Mouse (Mus musculus) forebrain, embryonic 11.5 days (tissue): ENCODE results near the gene Klhl9. TPM values are rescaled to one million over a fixed set of nuclear protein-coding genes. Genes with fewer than 3 reads are reported as not detected.

Experiments used
- ATAC-seq: fragments of 200-750 bp; cut with Nextera tagmentation; replicated peaks from 2 replicates; pipeline ENCODE4 v1.8.0; 2017; ENCODE audit warnings: moderate TSS enrichment; ENCODE audit not compliant: low FRiP score
- DNase-seq: peaks from one replicate; pipeline ENCODE4 v3.0.0-alpha.2; 2017; ENCODE audit warnings: low spot score
- H3K27ac ChIP-seq: fragments of 300-500 bp; sonication (generic); 2 replicates; pipeline ENCODE4 v1.5.1; 2014; ENCODE audit warnings: low read depth, low read length
- H3K27me3 ChIP-seq: fragments of 300-500 bp; sonication (generic); 2 replicates; pipeline ENCODE4 v1.6.1; 2014; ENCODE audit warnings: mild to moderate bottlenecking, low read length, mixed read lengths; ENCODE audit not compliant: control insufficient read depth, insufficient read depth
- H3K36me3 ChIP-seq: fragments of 300-500 bp; sonication (generic); 2 replicates; pipeline ENCODE4 v1.6.1; 2014; ENCODE audit warnings: mild to moderate bottlenecking, low read length, moderate library complexity, mixed read lengths; ENCODE audit not compliant: control insufficient read depth, insufficient read depth
- H3K4me1 ChIP-seq: fragments of 300-500 bp; sonication (generic); replicated peaks from 2 replicates; pipeline ENCODE4 v1.6.1; 2014; ENCODE audit warnings: low read length, mixed read lengths; ENCODE audit not compliant: control insufficient read depth, insufficient read depth
- H3K4me2 ChIP-seq: fragments of 300-500 bp; sonication (generic); 2 replicates; pipeline ENCODE4 v1.6.1; 2014; ENCODE audit warnings: low read depth, mild to moderate bottlenecking, low read length, moderate library complexity, mixed read lengths; ENCODE audit not compliant: severe bottlenecking
- H3K4me3 ChIP-seq: fragments of 300-500 bp; sonication (generic); 2 replicates; pipeline ENCODE4 v1.5.1; 2014; ENCODE audit warnings: low read depth, low read length
- H3K9ac ChIP-seq: fragments of 300-500 bp; sonication (generic); 2 replicates; pipeline ENCODE4 v1.6.1; 2014; ENCODE audit warnings: low read length
- H3K9me3 ChIP-seq: fragments of 300-500 bp; sonication (generic); 2 replicates; pipeline ENCODE4 v1.6.1; 2016; ENCODE audit warnings: low read length, mixed read lengths; ENCODE audit not compliant: control insufficient read depth
- WGBS: fragments of 180-500 bp; shearing (Covaris S2); extraction: QIAGEN DNeasy Blood & Tissue Kit; methylation state at CpG from one replicate; pipeline ENCODE4 v1.1.7; 2014; 5-methylcytosine and 5-hydroxymethylcytosine counted together
- polyA plus RNA-seq: library from polyadenylated mRNA; unstranded; fragments of >200 nt; fragmentation: Nextera tagmentation; extraction: Ambion mirVana; gene quantifications from 2 replicates; pipeline ENCODE4 v1.2.1, GENCODE M21; 2014

Klhl9 gene
- polyA plus RNA-seq, 1 experiment from 2014 or later, result 144 TPM

DNA sequence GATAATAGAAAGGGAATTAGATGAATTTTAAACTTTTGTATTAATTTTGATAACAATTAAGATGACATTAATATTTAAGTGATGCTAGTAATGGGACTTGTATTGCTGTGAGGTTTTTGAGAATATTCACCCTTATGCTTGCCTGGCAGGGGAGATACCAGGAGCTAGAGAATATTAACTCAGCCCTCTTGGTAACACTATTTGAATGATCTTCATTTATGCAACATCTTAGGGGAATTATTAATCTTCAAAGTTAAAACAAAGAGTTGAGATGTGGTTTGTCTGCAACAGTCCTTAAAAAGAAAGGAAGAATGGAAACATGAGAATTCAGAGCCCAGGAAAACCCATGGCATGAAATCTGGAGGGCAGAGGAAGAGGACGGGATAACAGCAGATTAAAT, 23.0 kb downstream of the Klhl9 start:
- no peaks in the 10 kb centered on the region for H3K27me3 ChIP-seq
- no peak overlapping the region for H3K4me2 ChIP-seq
- no peaks in the 10 kb centered on the region for H3K36me3 ChIP-seq
- no peak overlapping the region for H3K9ac ChIP-seq
- no peaks in the 10 kb centered on the region for H3K9me3 ChIP-seq
- H3K4me1 ChIP-seq, result no peaks in the 10 kb centered on the region
- H3K27ac ChIP-seq, result no peak overlapping the region
- no peak for ATAC-seq
- no peak overlapping the region for H3K4me3 ChIP-seq
- DNase-seq, result no peak
- WGBS, result 94% methylated on average over 1 of the region's 1 CpGs

DNA sequence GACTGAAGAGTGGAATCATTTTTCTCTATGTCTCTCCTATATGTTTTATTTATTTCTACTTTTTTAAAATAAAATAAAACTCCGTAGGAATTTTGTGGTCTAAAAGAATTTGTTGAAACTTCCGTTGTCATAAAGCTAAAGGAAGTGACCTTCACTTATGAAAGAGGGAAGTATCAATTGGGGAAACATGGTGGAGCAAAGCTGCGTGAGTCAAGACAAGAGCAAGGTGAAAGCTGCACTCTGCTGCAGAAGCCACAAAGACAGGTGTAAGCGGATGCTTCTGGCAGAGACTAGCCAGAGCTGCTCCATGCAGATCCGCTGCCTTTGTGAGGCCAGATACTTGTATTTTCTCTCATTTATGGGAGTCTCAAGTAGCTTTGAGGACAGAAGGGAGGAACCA, 23.5 kb downstream of the Klhl9 start:
- ATAC-seq, result no peak
- Histone ChIP-seq H3K36me3 (no peaks in the 10 kb centered on the region), H3K9me3 (no peaks in the 10 kb centered on the region), H3K27me3 (no peaks in the 10 kb centered on the region), H3K4me3 (no peak overlapping the region), H3K4me1 (no peaks in the 10 kb centered on the region), H3K27ac (no peak overlapping the region), H3K4me2 (no peak overlapping the region), H3K9ac (no peak overlapping the region)
- DNase-seq, result no peak
- 90% methylated on average over 5 of the region's 5 CpGs for WGBS

DNA sequence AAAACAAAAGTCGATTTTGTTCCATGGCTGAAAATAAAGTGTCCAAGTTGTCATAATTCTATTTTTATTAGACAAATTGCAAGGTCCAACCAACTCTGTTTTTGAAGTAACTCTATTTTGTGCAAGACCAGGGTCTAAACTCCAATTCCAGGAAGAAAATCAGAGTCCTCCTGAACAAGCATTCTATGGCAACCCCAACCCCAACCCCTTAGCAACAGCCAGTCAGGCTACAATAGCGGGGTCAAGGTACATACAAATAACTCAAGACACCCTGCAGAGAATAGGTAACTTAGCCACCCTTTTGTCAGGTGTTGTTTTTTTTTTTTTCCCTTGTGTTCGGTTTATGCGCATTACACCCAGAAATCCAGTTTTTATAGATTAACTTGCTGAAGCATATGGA, 24.5 kb downstream of the Klhl9 start:
- no peaks in the 10 kb centered on the region for H3K27me3 ChIP-seq
- DNase-seq, result no peak
- no peak overlapping the region for H3K27ac ChIP-seq
- ATAC-seq, result no peak
- WGBS, result 86% methylated on average over 4 of the region's 4 CpGs
- no peak overlapping the region for H3K9ac ChIP-seq
- no peak overlapping the region for H3K4me2 ChIP-seq
- no peak overlapping the region for H3K4me3 ChIP-seq
- H3K36me3 ChIP-seq, result no peaks in the 10 kb centered on the region
- H3K9me3 ChIP-seq, result no peaks in the 10 kb centered on the region
- H3K4me1 ChIP-seq, result no peaks in the 10 kb centered on the region

DNA sequence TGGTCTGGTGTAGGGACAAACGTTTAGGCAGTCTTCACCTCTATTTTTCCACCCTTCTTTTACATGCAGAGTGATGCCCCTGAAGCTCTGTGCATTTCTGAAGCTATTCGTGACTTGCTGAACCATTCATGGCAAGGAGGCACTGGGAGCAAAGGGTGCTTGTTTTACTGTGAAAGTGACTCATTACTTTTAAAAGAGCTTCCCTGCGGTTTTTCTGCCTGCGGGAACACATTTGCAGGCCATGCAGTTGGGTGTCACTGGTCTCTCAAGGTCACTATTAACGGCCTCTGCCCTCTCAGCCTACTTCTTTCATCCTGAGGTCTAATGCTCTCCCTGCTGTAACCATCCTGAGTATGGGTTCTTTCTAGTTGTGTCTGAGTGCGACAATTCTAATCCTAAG, 25.2 kb downstream of the Klhl9 start:
- Histone ChIP-seq H3K4me3 (no peak overlapping the region), H3K9ac (no peak overlapping the region), H3K4me2 (no peak overlapping the region), H3K27me3 (no peaks in the 10 kb centered on the region), H3K27ac (no peak overlapping the region), H3K9me3 (no peaks in the 10 kb centered on the region), H3K36me3 (no peaks in the 10 kb centered on the region), H3K4me1 (no peaks in the 10 kb centered on the region)
- DNase-seq (no peak), ATAC-seq (no peak)
- WGBS, result 59% methylated on average over 6 of the region's 6 CpGs

DNA sequence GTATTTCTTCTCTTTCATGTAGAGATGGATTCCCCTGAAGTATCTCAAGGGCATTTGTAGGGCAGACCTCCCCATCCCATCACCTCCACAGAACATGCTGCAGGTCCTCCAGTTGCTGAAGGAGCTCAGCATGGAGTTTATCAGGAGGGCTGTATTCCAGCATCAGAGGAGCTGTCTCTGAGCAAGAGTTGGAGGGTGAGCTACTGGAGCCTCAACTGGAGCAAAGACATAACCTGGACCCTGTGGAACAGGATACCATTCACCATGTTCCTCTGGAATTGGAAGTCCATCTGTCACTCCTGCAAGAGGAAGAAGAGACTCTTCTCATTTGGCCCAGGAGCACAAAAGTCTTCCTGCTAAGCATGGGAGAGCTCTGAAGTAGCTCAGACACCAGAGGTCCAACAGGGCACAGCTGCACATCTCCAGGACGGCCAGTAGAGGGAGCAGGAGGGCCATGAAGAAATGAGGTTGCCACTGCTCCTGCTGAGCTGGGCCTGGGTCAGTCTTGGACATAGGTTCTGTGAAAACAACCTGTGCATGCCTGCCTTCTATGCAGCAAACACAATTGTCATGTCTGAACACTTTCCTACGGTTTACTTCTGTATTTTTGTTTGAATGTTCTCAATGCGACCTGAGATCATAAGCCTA, 25.9 kb downstream of the Klhl9 start:
- Histone ChIP-seq H3K27ac (no peak overlapping the region), H3K4me3 (no peak overlapping the region), H3K4me1 (no peaks in the 10 kb centered on the region), H3K36me3 (no peaks in the 10 kb centered on the region), H3K4me2 (no peak overlapping the region), H3K9me3 (no peaks in the 10 kb centered on the region), H3K27me3 (no peaks in the 10 kb centered on the region), H3K9ac (no peak overlapping the region)
- 21% methylated on average over 3 of the region's 3 CpGs for WGBS
- DNase-seq (peak; percentile 88), ATAC-seq (peak; percentile 79)

DNA sequence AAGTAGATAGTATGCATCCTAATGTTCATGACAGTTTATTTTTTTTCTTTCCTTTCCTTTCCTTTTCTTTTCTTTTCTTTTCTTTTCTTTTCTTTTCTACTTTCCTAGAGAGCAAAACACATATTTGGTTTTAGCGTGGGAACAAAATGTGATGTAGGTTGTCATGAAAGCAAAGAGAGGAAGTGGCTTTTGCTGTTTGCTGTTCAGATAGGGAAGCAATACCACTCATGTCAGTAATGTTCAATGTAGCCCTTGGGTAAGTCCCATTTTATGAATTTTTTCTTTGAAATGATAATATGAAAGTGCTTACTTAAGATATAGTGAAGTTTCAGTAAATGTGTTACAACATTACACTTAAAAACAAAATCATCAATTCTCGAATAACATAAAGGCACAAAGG, 28.9 kb downstream of the Klhl9 start:
- Histone ChIP-seq H3K27me3 (no peaks in the 10 kb centered on the region), H3K4me1 (no peaks in the 10 kb centered on the region), H3K4me3 (no peak overlapping the region), H3K9ac (no peak overlapping the region), H3K36me3 (no peaks in the 10 kb centered on the region), H3K27ac (no peak overlapping the region), H3K9me3 (no peaks in the 10 kb centered on the region), H3K4me2 (no peak overlapping the region)
- no peak for DNase-seq
- ATAC-seq, result no peak
- WGBS, result 88% methylated on average over 2 of the region's 2 CpGs

DNA sequence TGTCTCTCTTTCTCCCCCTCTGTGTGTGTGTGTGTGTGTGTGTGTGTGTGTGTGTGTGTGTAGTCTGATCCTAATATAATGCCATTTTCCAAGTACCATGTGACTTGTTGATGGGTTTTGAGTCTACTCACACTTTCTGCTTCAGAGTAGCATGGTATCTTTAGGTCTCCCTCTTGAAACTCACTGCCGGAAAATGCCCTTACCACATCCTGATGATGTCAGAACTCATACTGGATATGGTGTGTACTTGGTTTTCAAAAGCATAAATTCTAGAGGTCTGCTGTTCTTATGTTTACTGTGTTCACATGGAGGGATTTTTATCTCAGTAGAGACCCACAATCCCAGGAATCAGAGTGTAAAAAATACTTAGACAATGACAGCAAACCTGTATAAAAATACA, 29.7 kb downstream of the Klhl9 start:
- 90% methylated on average over 1 of the region's 1 CpGs for WGBS
- Histone ChIP-seq H3K36me3 (no peaks in the 10 kb centered on the region), H3K9ac (no peak overlapping the region), H3K27me3 (no peaks in the 10 kb centered on the region), H3K9me3 (no peaks in the 10 kb centered on the region), H3K4me3 (no peak overlapping the region), H3K27ac (no peak overlapping the region), H3K4me2 (no peak overlapping the region), H3K4me1 (no peaks in the 10 kb centered on the region)
- DNase-seq (no peak), ATAC-seq (no peak)

DNA sequence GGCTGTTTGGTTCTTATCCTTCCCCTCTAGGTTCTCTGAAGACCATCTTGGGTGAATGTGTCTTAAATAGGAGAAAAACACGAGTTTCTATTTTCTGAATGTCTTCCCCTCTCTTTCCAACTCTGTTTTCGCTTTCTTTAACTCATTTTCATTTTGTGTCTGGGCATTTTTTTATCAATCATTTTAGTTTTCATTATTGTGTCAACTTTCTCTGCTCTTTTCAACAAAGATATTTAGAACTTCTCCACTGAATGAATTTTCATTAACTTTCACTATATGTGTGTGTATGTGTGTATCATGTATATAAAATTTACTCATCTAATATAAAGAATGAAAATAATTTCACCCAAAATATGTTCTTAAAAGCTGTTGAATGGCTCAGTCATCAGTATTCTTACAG, 31.0 kb downstream of the Klhl9 start, which contains the start of gene Ifnab:
Gene Ifnab (minus strand): TSS at position 101 of the 400 bp plus-strand sequence.
- Histone ChIP-seq H3K9me3 (no peaks in the 10 kb centered on the region), H3K9ac (no peak within 1 kb of the TSS), H3K27me3 (no peaks in the 10 kb centered on the region), H3K36me3 (no peaks in the 10 kb centered on the region), H3K4me1 (no peaks in the 10 kb centered on the region), H3K4me2 (no peak within 1 kb of the TSS), H3K4me3 (no peak within 1 kb of the TSS), H3K27ac (no peak within 1 kb of the TSS)
- no peak for DNase-seq
- WGBS, result 62% methylated on average over 2 of the region's 2 CpGs
- ATAC-seq, result no peak

DNA sequence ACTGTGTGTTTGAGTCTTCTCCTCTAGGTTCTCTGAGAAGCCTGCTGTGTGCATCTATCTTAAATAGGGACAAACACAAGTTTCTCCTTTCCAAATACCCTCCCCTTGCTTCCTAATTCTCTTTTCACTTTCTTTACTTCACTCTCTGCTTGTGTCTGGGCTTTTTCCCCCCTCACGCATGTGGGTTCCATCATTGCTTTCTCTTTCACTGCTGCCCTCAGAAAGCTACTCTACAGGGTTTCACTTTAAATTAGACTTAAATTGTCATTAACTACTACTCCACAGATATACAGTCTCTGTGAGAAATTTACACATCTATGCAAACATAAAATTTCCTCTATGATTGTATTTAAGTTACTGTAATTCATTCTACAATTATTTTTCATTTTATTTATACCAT, 38.5 kb downstream of the Klhl9 start, which contains the start of gene Ifna2:
Gene Ifna2 (minus strand): TSS at position 101 of the 400 bp plus-strand sequence.
- no peak within 1 kb of the TSS for H3K27ac ChIP-seq
- H3K36me3 ChIP-seq, result no peaks in the 10 kb centered on the region
- no peaks in the 10 kb centered on the region for H3K4me1 ChIP-seq
- H3K4me2 ChIP-seq, result no peak within 1 kb of the TSS
- DNase-seq (no peak), ATAC-seq (no peak)
- no peak within 1 kb of the TSS for H3K4me3 ChIP-seq
- 93% methylated on average over 1 of the region's 1 CpGs for WGBS
- no peaks in the 10 kb centered on the region for H3K27me3 ChIP-seq
- no peak within 1 kb of the TSS for H3K9ac ChIP-seq
- no peaks in the 10 kb centered on the region for H3K9me3 ChIP-seq
